ENCODE assay signal across 21 mouse cellular contexts in the genomic region with DNA sequence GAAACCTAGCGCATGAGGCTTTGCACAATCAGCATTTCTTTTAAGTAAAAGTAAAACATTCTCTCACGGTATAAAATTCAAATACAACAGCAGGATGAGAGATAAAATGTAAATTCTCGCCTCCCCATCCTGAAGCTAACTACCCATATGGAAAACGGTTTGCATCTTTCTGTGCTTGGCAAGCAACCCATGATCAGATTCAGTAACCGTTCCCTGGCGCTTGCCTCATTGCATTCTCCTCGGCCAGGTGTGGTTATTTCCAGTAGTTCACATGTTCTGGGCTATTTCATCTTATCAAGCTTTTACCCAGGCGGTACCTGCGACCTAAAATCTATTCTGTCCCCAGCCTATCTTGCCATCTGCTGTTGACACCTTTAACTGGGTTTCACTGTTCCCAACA.
"Had no signal": no experiment of that assay in that cellular context is flagged by ENCODE, and none has a peak within 500 bp of the region (broad histone marks: within the 10 kb centered on the region; RNA-seq: fewer than 3 reads in every experiment).

No protein-coding gene starts in this region.

- H3K4me3 ChIP-seq: gastrocnemius, adult 2 months; heart, embryonic 10.5 days; heart, embryonic 12.5 days; hindbrain, embryonic 10.5 days; hindbrain, embryonic 12.5 days; intestine, embryonic 15.5 days; limb, embryonic 10.5 days; limb, embryonic 12.5 days; liver, embryonic 13.5 days; liver, embryonic 15.5 days had no signal

- DNase-seq: gastrocnemius, adult 2 months; gastrocnemius, postnatal 10 days; gastrocnemius, postnatal 25 days; heart, postnatal 10 days; heart, postnatal 4 days; kidney, adult 18-20 months; kidney, adult 8-10 months; kidney, postnatal 10 days; kidney, postnatal 25 days; kidney, postnatal 4 days; liver; liver, embryonic 13.5 days had no signal

- H3K9ac ChIP-seq: heart, embryonic 12.5 days; hindbrain, embryonic 12.5 days; hindbrain, embryonic 14.5 days; intestine, embryonic 15.5 days; limb, embryonic 12.5 days; liver, embryonic 13.5 days; liver, embryonic 15.5 days had no signal

- H3K36me3 ChIP-seq: heart, embryonic 10.5 days; heart, embryonic 12.5 days; hindbrain, embryonic 10.5 days; hindbrain, embryonic 12.5 days; intestine, embryonic 15.5 days; limb, embryonic 10.5 days; limb, embryonic 12.5 days; liver, embryonic 13.5 days; liver, embryonic 15.5 days had no signal

- H3K27ac ChIP-seq: gastrocnemius, adult 2 months; heart, embryonic 10.5 days; hindbrain, embryonic 10.5 days; hindbrain, embryonic 12.5 days; hindbrain, embryonic 14.5 days; intestine, embryonic 15.5 days; limb, embryonic 10.5 days; limb, embryonic 12.5 days; liver, embryonic 13.5 days; liver, embryonic 15.5 days had no signal

- H3K27me3 ChIP-seq: heart, embryonic 12.5 days; hindbrain, embryonic 12.5 days; intestine, embryonic 15.5 days; liver, embryonic 13.5 days; liver, embryonic 15.5 days had no signal

- H3K4me1 ChIP-seq: heart, embryonic 10.5 days; heart, embryonic 12.5 days; hindbrain, embryonic 10.5 days; hindbrain, embryonic 12.5 days; limb, embryonic 10.5 days; limb, embryonic 12.5 days; liver, embryonic 13.5 days; liver, embryonic 15.5 days had no signal
